Comparison of ENCODE assay signal across 12 mouse cellular contexts in the genomic region with DNA sequence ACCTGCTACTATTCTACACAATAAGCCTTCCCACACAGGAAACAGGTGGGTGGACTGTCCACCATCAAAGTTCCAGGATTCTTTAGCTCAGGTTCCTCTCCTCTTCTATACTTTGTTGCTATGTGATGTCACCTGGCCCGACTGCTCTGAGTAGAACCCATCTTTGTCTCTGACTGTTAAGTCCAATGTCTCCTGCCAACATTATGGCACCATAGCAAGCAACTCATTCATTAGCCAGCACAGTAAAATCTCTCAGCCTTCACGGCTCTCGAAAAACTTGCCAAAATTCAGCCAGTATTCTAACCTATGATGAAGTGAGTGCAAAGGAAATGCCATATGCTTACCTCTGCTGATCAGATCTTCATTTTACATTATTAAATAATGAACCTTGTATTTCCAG. TPM values are rescaled to one million over a fixed set of nuclear protein-coding genes. Genes with fewer than 3 reads are reported as not detected.
DNase-seq lines count a peak whose midpoint lies in the region.
"Had no signal": no experiment of that assay in that cellular context is flagged by ENCODE, and none has a peak within 500 bp of the region (broad histone marks: within the 10 kb centered on the region; RNA-seq: fewer than 3 reads in every experiment).

No protein-coding gene starts in this region.

- DNase-seq in cerebellum, adult 8-10 months: peak; percentile 23
- no peak for DNase-seq in cerebellum, adult 11 months
- DNase-seq in brain, adult 2 months (ENCODE audit: low read depth, low spot score): peak; percentile 79
- peak; percentile 60 for DNase-seq in cerebellum, adult 9-10 months
- DNase-seq in cerebellum, postnatal 25 days: peak; percentile 30 to 51
- DNase-seq in heart, postnatal 4 days: no peak
- DNase-seq in kidney, postnatal 10 days: no peak
- DNase-seq: adrenal gland, postnatal 14 days; gastrocnemius, postnatal 36 days; heart, adult 11 months; heart, postnatal 36 days; kidney, adult 8-10 months had no signal

RNA-seq across cellular contexts. Expression of gene Fam135a, which starts 14.0 kb away (rescaled TPM):
- total RNA-seq in heart, postnatal 4 days (2021): 10 to 100 TPM; 42.5 to 43.1 TPM

Comparison
In these comparisons a context has a peak if more than half of its experiments do, and no peak if none do; other contexts are left out.
1. DNase-seq: peak in cerebellum, adult 8-10 months (single experiment), brain, adult 2 months (single experiment), cerebellum, adult 9-10 months (single experiment) and cerebellum, postnatal 25 days (2 of 2); none in cerebellum, adult 11 months (single experiment), heart, postnatal 4 days (single experiment) and kidney, postnatal 10 days (single experiment).